Mouse (Mus musculus) limb, embryonic 11.5 days (tissue): ENCODE measurements around the gene Dnajc13. TPM values are rescaled to one million over a fixed set of nuclear protein-coding genes. Genes with fewer than 3 reads are reported as not detected.

Experiments
- ATAC-seq: fragments of 200-750 bp; cut with Nextera tagmentation; 2 replicates; pipeline ENCODE4 v1.8.0; 2017; ENCODE audit warnings: low read depth; ENCODE audit not compliant: insufficient number of reproducible peaks, low FRiP score, low TSS enrichment
- DNase-seq: peaks from one replicate; pipeline ENCODE4 v3.0.0-alpha.2; 2015; ENCODE audit warnings: low spot score
- H3K27ac ChIP-seq: fragments of 300-500 bp; sonication (generic); replicated peaks from 2 replicates; pipeline ENCODE4 v1.5.1; 2014; ENCODE audit warnings: low read depth, mild to moderate bottlenecking, low read length
- H3K27me3 ChIP-seq: fragments of 300-500 bp; sonication (generic); 2 replicates; pipeline ENCODE4 v1.6.1; 2014; ENCODE audit warnings: mild to moderate bottlenecking, low read length, mixed read lengths; ENCODE audit not compliant: control insufficient read depth, insufficient read depth
- H3K36me3 ChIP-seq: fragments of 300-500 bp; sonication (generic); 2 replicates; pipeline ENCODE4 v1.6.1; 2014; ENCODE audit warnings: mild to moderate bottlenecking, low read length, moderate library complexity, mixed read lengths; ENCODE audit not compliant: control insufficient read depth, insufficient read depth
- H3K4me1 ChIP-seq: fragments of 300-500 bp; sonication (generic); 2 replicates; pipeline ENCODE4 v1.6.1; 2014; ENCODE audit warnings: low read length, mixed read lengths; ENCODE audit not compliant: control insufficient read depth, insufficient read depth
- H3K4me2 ChIP-seq: fragments of 300-500 bp; sonication (generic); 2 replicates; pipeline ENCODE4 v1.6.1; 2014; ENCODE audit warnings: low read depth, mild to moderate bottlenecking, moderate library complexity; ENCODE audit not compliant: severe bottlenecking
- H3K4me3 ChIP-seq: fragments of 300-500 bp; sonication (generic); 2 replicates; pipeline ENCODE4 v1.5.1; 2014; ENCODE audit warnings: low read depth, low read length
- H3K9ac ChIP-seq: fragments of 300-500 bp; sonication (generic); 2 replicates; pipeline ENCODE4 v1.6.1; 2014; ENCODE audit warnings: mild to moderate bottlenecking, low read length
- H3K9me3 ChIP-seq: fragments of 300-500 bp; sonication (generic); 2 replicates; pipeline ENCODE4 v1.6.1; 2016; ENCODE audit warnings: low read length; ENCODE audit not compliant: control insufficient read depth
- WGBS: fragments of 180-500 bp; shearing (Covaris S2); extraction: QIAGEN DNeasy Blood & Tissue Kit; methylation state at CpG from one replicate; pipeline ENCODE4 v1.1.7; 2014; 5-methylcytosine and 5-hydroxymethylcytosine counted together
- polyA plus RNA-seq: library from polyadenylated mRNA; unstranded; fragments of >200 nt; fragmentation: Nextera tagmentation; extraction: Ambion mirVana; gene quantifications from 2 replicates; pipeline ENCODE4 v1.2.1, GENCODE M21; 2014

Gene Dnajc13
- polyA plus RNA-seq, 1 experiment from 2014 or later, result 27.3 TPM

DNA sequence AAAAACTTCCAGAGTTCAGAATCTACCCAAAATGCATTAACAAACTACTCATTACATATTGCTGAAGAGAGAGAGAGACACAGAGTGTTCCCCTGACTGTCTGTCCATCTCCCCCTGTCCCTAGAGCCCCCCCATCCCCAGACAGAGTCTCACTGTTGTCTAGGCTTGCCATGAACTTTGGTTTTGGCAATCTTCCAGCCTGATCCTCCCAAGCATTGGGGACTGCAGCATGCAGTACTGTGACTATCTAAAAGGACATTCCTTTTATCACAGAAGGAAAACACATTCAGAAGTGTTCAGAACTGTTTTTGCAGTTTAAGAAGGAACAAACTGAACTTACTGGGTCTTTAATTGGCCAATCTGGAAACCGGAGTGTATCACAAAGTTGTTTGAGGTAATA, 74.0 kb downstream of the Dnajc13 start:
- Histone ChIP-seq H3K27me3 (no peaks in the 10 kb centered on the region), H3K9me3 (no peaks in the 10 kb centered on the region), H3K4me1 (no peaks in the 10 kb centered on the region), H3K36me3 (peaks cover 9% of the 10 kb centered on the region), H3K4me2 (no peak overlapping the region), H3K4me3 (no peak overlapping the region), H3K9ac (no peak overlapping the region), H3K27ac (no peak overlapping the region)
- ATAC-seq (no peak), DNase-seq (no peak)
- WGBS, result 96% methylated on average over 1 of the region's 1 CpGs

- ATAC-seq (no peak), DNase-seq (no peak)
- 94% methylated on average over 5 of the region's 5 CpGs for WGBS
- no peak overlapping the region for H3K27ac ChIP-seq
- H3K4me1 ChIP-seq, result no peaks in the 10 kb centered on the region
- H3K27me3 ChIP-seq, result no peaks in the 10 kb centered on the region
- peaks cover 11% of the 10 kb centered on the region for H3K36me3 ChIP-seq
- H3K9ac ChIP-seq, result no peak overlapping the region
- no peak overlapping the region for H3K4me3 ChIP-seq
- H3K9me3 ChIP-seq, result no peaks in the 10 kb centered on the region
- no peak overlapping the region for H3K4me2 ChIP-seq
Observed at GRCm38 (mm10) chr9:104187028-104187427, 75.7 kb downstream of the Dnajc13 start.

- Histone ChIP-seq H3K4me2 (no peak overlapping the region), H3K9ac (no peak overlapping the region), H3K9me3 (no peaks in the 10 kb centered on the region), H3K27ac (no peak overlapping the region), H3K27me3 (no peaks in the 10 kb centered on the region), H3K36me3 (peaks cover 10% of the 10 kb centered on the region), H3K4me1 (no peaks in the 10 kb centered on the region), H3K4me3 (no peak overlapping the region)
- ATAC-seq, result no peak
- WGBS, result 96% methylated on average over 5 of the region's 5 CpGs
- DNase-seq, result no peak
Observed at GRCm38 (mm10) chr9:104183181-104183580, 79.5 kb downstream of the Dnajc13 start.

GRCm38 (mm10) chr9:104182328-104182727, 80.4 kb downstream of the Dnajc13 start:
- Histone ChIP-seq H3K4me1 (no peaks in the 10 kb centered on the region), H3K4me3 (no peak overlapping the region), H3K36me3 (peaks cover 13% of the 10 kb centered on the region), H3K27ac (no peak overlapping the region), H3K9ac (no peak overlapping the region), H3K9me3 (no peaks in the 10 kb centered on the region), H3K4me2 (no peak overlapping the region), H3K27me3 (no peaks in the 10 kb centered on the region)
- WGBS, result 94% methylated on average over 5 of the region's 5 CpGs
- DNase-seq (no peak), ATAC-seq (no peak)

DNA sequence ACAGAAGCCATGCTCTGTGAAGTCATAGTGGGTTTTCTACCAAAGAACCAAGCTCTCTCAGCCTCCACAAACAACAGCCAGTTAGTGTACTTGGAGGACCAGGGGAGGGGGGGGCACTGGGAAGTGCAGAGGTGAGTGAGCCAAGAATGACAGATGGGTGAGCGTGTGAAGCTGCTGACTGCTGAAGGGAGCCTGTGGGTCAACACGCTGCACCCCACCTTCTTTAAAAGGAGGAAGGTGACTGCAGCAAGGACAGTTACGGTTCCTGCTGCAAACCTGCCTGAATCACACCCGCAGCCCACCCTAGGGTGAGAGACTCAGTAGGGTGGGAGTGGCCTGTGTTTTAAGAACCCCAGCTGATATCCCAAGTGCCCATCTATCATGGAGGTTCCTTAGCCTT, 81.1 kb downstream of the Dnajc13 start:
- DNase-seq (no peak), ATAC-seq (no peak)
- no peak overlapping the region for H3K4me2 ChIP-seq
- no peaks in the 10 kb centered on the region for H3K27me3 ChIP-seq
- WGBS, result 88% methylated on average over 4 of the region's 4 CpGs
- no peaks in the 10 kb centered on the region for H3K4me1 ChIP-seq
- H3K27ac ChIP-seq, result no peak overlapping the region
- H3K9me3 ChIP-seq, result no peaks in the 10 kb centered on the region
- peaks cover 14% of the 10 kb centered on the region for H3K36me3 ChIP-seq
- H3K4me3 ChIP-seq, result no peak overlapping the region
- no peak overlapping the region for H3K9ac ChIP-seq

DNA sequence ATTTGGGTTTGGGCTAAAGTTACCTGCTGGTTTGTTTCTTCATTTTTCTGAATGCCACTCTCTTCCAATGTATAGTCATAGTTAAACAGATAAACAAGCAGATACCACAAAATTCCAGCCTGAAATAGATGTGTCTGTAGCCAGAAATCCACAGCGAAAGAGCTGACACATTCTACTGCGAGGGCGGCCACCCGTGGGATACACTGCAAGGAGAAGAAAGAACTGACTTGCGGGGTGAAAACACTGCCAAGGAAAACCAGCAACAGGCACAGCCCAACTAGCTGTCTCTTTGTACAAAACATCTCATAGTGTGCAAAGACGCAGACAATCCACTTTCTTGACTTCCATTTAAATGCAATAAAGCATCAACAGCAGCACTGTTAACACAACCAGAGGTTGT, 82.7 kb downstream of the Dnajc13 start:
- DNase-seq (no peak), ATAC-seq (no peak)
- H3K27me3 ChIP-seq, result no peaks in the 10 kb centered on the region
- no peaks in the 10 kb centered on the region for H3K9me3 ChIP-seq
- no peak overlapping the region for H3K27ac ChIP-seq
- H3K36me3 ChIP-seq, result peaks cover 16% of the 10 kb centered on the region
- H3K9ac ChIP-seq, result no peak overlapping the region
- no peak overlapping the region for H3K4me2 ChIP-seq
- 96% methylated on average over 6 of the region's 6 CpGs for WGBS
- no peak overlapping the region for H3K4me3 ChIP-seq
- no peaks in the 10 kb centered on the region for H3K4me1 ChIP-seq

DNA sequence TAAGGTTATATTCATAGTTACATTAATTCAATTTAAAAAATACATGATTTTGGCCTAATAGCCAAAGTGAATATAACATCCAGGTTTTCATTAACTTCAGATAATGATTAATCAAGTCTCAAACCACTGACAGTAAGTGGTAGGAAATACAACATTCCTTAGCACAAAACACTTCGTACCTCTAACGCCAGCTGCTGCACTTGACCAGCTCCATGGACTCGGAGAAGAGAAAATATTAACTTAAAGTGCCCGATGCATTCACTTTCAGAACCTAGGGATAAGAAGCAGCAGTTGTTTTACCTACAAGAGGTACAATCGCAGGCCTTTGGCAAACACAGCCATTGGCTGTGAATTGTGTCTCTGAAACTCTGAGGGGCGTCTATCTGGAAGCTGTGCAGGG, 90.4 kb downstream of the Dnajc13 start:
- no peak overlapping the region for H3K9ac ChIP-seq
- no peaks in the 10 kb centered on the region for H3K27me3 ChIP-seq
- ATAC-seq (no peak), DNase-seq (no peak)
- no peak overlapping the region for H3K4me2 ChIP-seq
- H3K9me3 ChIP-seq, result no peaks in the 10 kb centered on the region
- no peak overlapping the region for H3K27ac ChIP-seq
- H3K4me1 ChIP-seq, result no peaks in the 10 kb centered on the region
- WGBS, result 93% methylated on average over 6 of the region's 6 CpGs
- H3K36me3 ChIP-seq, result peaks cover 7% of the 10 kb centered on the region; the same call in 1 of the 2 replicates
- H3K4me3 ChIP-seq, result no peak overlapping the region

DNA sequence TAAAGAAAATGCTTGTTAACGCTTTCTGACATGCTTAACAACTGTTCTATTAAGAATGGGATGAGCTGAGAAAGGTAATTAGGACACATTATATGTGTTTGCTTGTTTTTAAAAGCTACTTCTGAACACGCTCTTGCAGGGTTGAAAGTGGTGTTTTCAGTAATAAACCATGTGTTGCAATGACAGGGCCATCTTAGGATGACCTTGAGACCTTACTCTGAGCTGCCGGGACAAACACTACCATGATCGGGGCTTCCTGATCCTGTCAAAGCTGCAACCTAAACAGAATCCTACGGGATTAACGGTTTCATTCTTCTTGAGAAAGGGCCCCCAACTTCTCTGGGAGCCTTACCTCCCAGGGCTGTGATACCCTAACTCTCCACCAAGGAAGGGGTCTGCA, 91.1 kb downstream of the Dnajc13 start:
- H3K36me3 ChIP-seq, result peaks cover 10% of the 10 kb centered on the region

DNA sequence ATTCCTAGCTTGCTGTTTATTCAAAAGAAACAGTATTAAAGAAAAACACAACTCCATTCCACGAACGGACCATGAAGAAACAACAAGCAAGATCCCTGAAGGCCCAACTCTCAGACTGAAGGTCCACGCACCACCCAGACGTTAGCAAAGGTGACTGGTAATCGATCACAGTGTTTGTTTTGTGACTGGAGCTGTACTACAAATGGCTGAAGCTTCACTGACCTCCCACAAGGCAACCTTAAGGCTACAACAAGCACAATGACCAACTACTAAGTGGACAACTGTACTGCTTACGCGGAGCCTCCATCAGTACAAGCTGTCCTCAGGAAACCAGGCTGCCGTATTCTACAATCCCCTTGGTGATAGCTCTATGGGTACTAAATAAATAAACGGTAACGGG, 92.7 kb downstream of the Dnajc13 start:
- Histone ChIP-seq H3K4me3 (no peak overlapping the region), H3K27me3 (no peaks in the 10 kb centered on the region), H3K9me3 (no peaks in the 10 kb centered on the region), H3K4me2 (no peak overlapping the region), H3K27ac (no peak overlapping the region), H3K36me3 (peaks cover 18% of the 10 kb centered on the region), H3K9ac (no peak overlapping the region), H3K4me1 (no peaks in the 10 kb centered on the region)
- DNase-seq (no peak), ATAC-seq (no peak)
- 91% methylated on average over 10 of the region's 10 CpGs for WGBS

More for the DNA sequence above, 91.1 kb downstream of the Dnajc13 start:
- Histone ChIP-seq H3K27ac (no peak overlapping the region), H3K9me3 (no peaks in the 10 kb centered on the region), H3K4me1 (no peaks in the 10 kb centered on the region), H3K27me3 (no peaks in the 10 kb centered on the region), H3K4me3 (no peak overlapping the region), H3K4me2 (no peak overlapping the region), H3K9ac (no peak overlapping the region)
- DNase-seq, result no peak
- no peak for ATAC-seq
- 92% methylated on average over 6 of the region's 6 CpGs for WGBS
